Mouse (Mus musculus): ENCODE data around the gene Pmf1. TPM values are rescaled to one million over a fixed set of nuclear protein-coding genes. Genes with fewer than 3 reads are reported as not detected.

The Pmf1 gene
- polyA plus RNA-seq, 2 experiments = 99.9 to 109 TPM

DNA sequence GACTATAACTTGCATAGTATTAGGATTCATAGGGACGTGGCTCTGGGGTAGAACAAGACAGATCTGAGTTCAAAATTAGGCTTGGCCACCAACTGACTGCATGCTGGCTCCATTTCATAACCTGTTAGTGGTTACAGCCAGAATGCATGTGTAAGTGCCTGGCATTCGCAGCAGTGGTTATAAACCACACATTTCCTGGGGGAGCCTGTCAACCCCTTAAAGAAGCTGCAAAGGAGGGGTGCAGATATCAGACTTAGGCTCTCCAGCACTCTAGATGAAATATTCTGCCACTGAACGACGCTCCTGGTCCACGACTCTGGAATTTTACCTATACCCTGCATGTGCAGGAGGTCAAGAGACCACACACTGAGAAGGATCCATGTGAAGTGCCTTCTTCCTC, 42.1 kb upstream of the Pmf1 start:
- H3K27me3 ChIP-seq (ENCODE audit: control insufficient read depth, insufficient read depth, low read length) = no peaks in the 10 kb centered on the region
- H3K4me1 ChIP-seq (ENCODE audit: control insufficient read depth, insufficient read depth, low read length) = peaks cover 8% of the 10 kb centered on the region; the same call in 1 of the 2 replicates
- no peak for TF ChIP-seq POLR2A (IDR thresholded peaks at IDR 0.05; ENCODE audit: borderline replicate concordance, extremely low read depth, insufficient read depth, insufficient read length)
- ATAC-seq (ENCODE audit: low FRiP score, low read depth) = no peak
- no peak overlapping the region for H3K9ac ChIP-seq (ENCODE audit: low read depth, low read length, severe bottlenecking)
- DNase-seq (ENCODE audit: low spot score) = no peak
- no peak overlapping the region for H3K27ac ChIP-seq (replicated peaks; ENCODE audit: low read depth, low read length)
- no peaks in the 10 kb centered on the region for H3K9me3 ChIP-seq (ENCODE audit: control insufficient read depth, low read length)
- H3K4me3 ChIP-seq (replicated peaks; ENCODE audit: low read length) = no peak overlapping the region
- no peak overlapping the region for H3K4me2 ChIP-seq (replicated peaks; ENCODE audit: low read depth, low read length, severe bottlenecking)
- H3K36me3 ChIP-seq (ENCODE audit: control insufficient read depth, insufficient read depth, low read length) = no peaks in the 10 kb centered on the region
- 71% methylated on average over 5 of the region's 5 CpGs for WGBS

DNA sequence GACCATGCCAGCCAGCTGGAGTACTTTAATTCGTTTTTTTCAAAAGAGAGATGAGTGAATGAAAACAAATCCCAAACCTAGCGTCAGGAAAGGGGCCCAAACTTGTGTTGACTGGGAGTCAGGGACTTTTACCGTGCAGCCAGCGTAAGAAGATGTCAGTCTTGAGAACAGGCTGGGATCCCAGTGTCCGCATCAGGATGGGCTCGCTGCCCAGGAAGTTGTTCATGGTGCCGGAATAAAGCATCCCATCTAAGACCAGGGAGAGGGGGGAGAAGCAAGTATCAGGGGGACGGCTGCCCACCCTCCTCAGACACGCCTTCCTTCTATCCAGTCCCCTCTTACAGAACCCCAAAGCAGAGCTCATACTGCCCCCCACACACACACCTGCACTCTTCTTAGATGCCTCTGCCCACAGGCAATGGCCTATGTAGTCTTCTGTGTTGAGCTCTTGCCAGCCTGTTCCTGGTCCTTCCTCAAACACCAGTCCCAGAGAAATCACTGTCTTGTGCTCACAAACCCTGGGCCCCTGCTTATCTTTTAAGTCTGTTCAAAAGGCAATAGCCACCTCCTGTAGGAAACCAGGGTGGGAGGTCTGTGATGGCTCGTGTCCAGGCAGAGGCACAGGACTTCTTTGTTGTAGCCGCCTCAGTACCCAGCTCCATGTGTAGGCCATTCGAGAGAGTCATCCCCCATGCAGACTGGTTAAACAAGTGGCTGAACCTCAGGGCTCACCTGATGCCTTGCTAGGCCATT, 40.4 kb upstream of the Pmf1 start:
- ATAC-seq (ENCODE audit: low FRiP score, low read depth) = no peak

DNA sequence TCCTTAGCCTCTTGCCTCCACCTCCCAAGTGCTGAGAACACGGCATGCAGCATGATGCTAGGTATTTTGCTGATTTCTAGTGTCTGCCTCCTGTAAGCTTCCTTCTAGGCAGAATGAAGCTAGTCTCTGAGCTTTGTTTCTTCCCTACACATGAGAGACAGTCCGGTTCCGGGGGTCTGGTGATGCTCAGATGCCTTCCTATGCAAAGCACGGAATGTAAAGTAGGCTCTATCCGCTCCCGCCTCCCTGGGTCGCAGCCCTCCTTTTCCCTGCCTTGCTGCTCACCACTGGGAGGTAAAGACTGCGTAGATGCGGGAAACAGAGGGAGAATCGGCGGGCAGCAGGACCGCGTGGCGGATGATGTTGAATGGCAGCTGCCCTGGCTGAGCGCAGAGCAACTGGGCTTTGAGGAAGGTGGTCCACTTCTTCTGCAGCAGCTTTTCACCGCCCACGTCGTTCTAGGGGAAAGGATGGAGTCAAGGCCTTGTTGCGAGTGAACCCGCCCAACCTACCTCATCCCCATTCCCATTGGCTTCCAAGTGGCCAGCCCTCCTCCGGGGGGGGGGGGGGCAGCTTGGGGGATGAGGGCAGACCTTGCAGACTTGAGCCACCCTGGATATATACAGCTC, 39.4 kb upstream of the Pmf1 start:
- TF ChIP-seq POLR2A (IDR thresholded peaks at IDR 0.05; ENCODE audit: borderline replicate concordance, extremely low read depth, insufficient read depth, insufficient read length) = peak; percentile 57; the same call in 1 of the 2 replicates
- no peaks in the 10 kb centered on the region for H3K27me3 ChIP-seq (ENCODE audit: control insufficient read depth, insufficient read depth, low read length)
- ATAC-seq (ENCODE audit: low FRiP score, low read depth) (peak; percentile 90), DNase-seq (ENCODE audit: low spot score) (peak; percentile 73)
- H3K27ac ChIP-seq (replicated peaks; ENCODE audit: low read depth, low read length) = peak overlapping the region; percentile 59; the same call in 1 of the 2 replicates
- no peaks in the 10 kb centered on the region for H3K36me3 ChIP-seq (ENCODE audit: control insufficient read depth, insufficient read depth, low read length)
- H3K4me2 ChIP-seq (replicated peaks; ENCODE audit: low read depth, low read length, severe bottlenecking) = peak overlapping the region; percentile 60
- no peaks in the 10 kb centered on the region for H3K9me3 ChIP-seq (ENCODE audit: control insufficient read depth, low read length)
- H3K9ac ChIP-seq (ENCODE audit: low read depth, low read length, severe bottlenecking) = peak overlapping the region; percentile 55
- peak overlapping the region; percentile 40 for H3K4me3 ChIP-seq (replicated peaks; ENCODE audit: low read length)
- WGBS = 7% methylated on average over 20 of the region's 21 CpGs
- H3K4me1 ChIP-seq (ENCODE audit: control insufficient read depth, insufficient read depth, low read length) = peaks cover 8% of the 10 kb centered on the region; the same call in 1 of the 2 replicates

More for the DNA sequence above, 40.4 kb upstream of the Pmf1 start:
- no peaks in the 10 kb centered on the region for H3K27me3 ChIP-seq (ENCODE audit: control insufficient read depth, insufficient read depth, low read length)
- TF ChIP-seq POLR2A (IDR thresholded peaks at IDR 0.05; ENCODE audit: borderline replicate concordance, extremely low read depth, insufficient read depth, insufficient read length) = no peak
- no peak for DNase-seq (ENCODE audit: low spot score)
- no peaks in the 10 kb centered on the region for H3K9me3 ChIP-seq (ENCODE audit: control insufficient read depth, low read length)
- 80% methylated on average over 12 of the region's 12 CpGs for WGBS
- H3K4me3 ChIP-seq (replicated peaks; ENCODE audit: low read length) = no peak overlapping the region
- H3K27ac ChIP-seq (replicated peaks; ENCODE audit: low read depth, low read length) = no peak overlapping the region
- H3K9ac ChIP-seq (ENCODE audit: low read depth, low read length, severe bottlenecking) = no peak overlapping the region
- H3K4me1 ChIP-seq (ENCODE audit: control insufficient read depth, insufficient read depth, low read length) = peaks cover 8% of the 10 kb centered on the region; the same call in 1 of the 2 replicates
- H3K36me3 ChIP-seq (ENCODE audit: control insufficient read depth, insufficient read depth, low read length) = no peaks in the 10 kb centered on the region
- no peak overlapping the region for H3K4me2 ChIP-seq (replicated peaks; ENCODE audit: low read depth, low read length, severe bottlenecking)

DNA sequence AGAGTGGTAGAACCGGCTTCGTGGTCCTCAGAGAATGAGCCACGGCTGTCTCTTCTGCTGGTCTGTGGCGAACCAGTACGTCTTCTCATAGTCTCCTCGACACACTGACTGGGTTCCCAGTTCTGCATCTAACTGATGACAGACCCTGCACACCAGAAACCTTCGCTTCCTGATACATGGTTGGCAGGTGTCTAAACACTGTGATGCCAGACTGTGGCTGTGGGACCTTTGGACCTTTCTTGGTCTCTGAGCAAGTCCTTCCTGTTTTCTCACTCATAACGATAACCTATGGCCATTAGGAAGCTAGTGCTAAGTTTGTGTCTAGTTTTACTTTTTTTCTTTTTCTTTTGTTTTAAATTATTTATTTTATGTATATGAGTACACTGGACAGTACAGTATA, 38.3 kb upstream of the Pmf1 start:
- Histone ChIP-seq H3K4me3 (replicated peaks; ENCODE audit: low read length) (no peak overlapping the region), H3K27ac (replicated peaks; ENCODE audit: low read depth, low read length) (no peak overlapping the region), H3K36me3 (ENCODE audit: control insufficient read depth, insufficient read depth, low read length) (no peaks in the 10 kb centered on the region), H3K4me1 (ENCODE audit: control insufficient read depth, insufficient read depth, low read length) (peaks cover 8% of the 10 kb centered on the region; the same call in 1 of the 2 replicates), H3K4me2 (replicated peaks; ENCODE audit: low read depth, low read length, severe bottlenecking) (no peak overlapping the region), H3K27me3 (ENCODE audit: control insufficient read depth, insufficient read depth, low read length) (no peaks in the 10 kb centered on the region), H3K9ac (ENCODE audit: low read depth, low read length, severe bottlenecking) (no peak overlapping the region), H3K9me3 (ENCODE audit: control insufficient read depth, low read length) (no peaks in the 10 kb centered on the region)
- ATAC-seq (ENCODE audit: low FRiP score, low read depth) = no peak
- TF ChIP-seq POLR2A (IDR thresholded peaks at IDR 0.05; ENCODE audit: borderline replicate concordance, extremely low read depth, insufficient read depth, insufficient read length) = no peak
- 85% methylated on average over 8 of the region's 8 CpGs for WGBS
- no peak for DNase-seq (ENCODE audit: low spot score)

DNA sequence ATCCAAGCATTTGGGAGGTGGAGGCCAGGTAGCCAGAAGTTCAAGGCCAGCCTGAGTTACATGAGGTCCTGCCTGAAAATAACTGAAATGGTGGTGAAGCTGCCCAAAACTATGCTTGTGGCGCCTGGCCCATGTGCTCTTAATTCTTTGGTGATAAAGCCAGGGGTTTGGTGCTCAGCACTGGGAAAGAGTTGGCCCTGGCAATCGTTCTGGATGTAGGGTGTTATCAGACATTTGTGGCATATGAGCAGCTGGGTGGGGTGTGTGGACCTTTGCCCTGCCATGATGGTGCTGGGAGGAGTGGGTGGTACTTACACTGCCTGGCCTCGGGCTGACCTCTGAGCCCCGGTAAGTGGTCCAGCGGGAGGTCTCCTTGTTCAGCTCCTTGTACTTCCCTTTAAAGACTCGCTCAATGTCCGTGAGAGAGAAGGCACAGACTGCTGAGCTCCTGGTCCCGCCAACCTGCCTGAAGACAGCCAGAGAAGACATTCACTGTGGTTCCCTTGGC, 37.6 kb upstream of the Pmf1 start:
- ATAC-seq (ENCODE audit: low FRiP score, low read depth) (no peak), DNase-seq (ENCODE audit: low spot score) (no peak)
- WGBS = 60% methylated on average over 8 of the region's 8 CpGs
- Histone ChIP-seq H3K4me1 (ENCODE audit: control insufficient read depth, insufficient read depth, low read length) (peaks cover 8% of the 10 kb centered on the region; the same call in 1 of the 2 replicates), H3K27me3 (ENCODE audit: control insufficient read depth, insufficient read depth, low read length) (no peaks in the 10 kb centered on the region), H3K36me3 (ENCODE audit: control insufficient read depth, insufficient read depth, low read length) (no peaks in the 10 kb centered on the region), H3K4me2 (replicated peaks; ENCODE audit: low read depth, low read length, severe bottlenecking) (no peak overlapping the region), H3K4me3 (replicated peaks; ENCODE audit: low read length) (no peak overlapping the region), H3K9ac (ENCODE audit: low read depth, low read length, severe bottlenecking) (no peak overlapping the region), H3K27ac (replicated peaks; ENCODE audit: low read depth, low read length) (no peak overlapping the region), H3K9me3 (ENCODE audit: control insufficient read depth, low read length) (no peaks in the 10 kb centered on the region)
- no peak for TF ChIP-seq POLR2A (IDR thresholded peaks at IDR 0.05; ENCODE audit: borderline replicate concordance, extremely low read depth, insufficient read depth, insufficient read length)

All from limb, embryonic 14.5 days (tissue).